Mouse (Mus musculus) adrenal gland, adult 18-20 months (tissue): ENCODE data around the gene Orc1. TPM values are rescaled to one million over a fixed set of nuclear protein-coding genes. Genes with fewer than 3 reads are reported as not detected.

Experiments
- DNase-seq, 2 experiments: peaks; one replicate each; pipeline ENCODE4 v3.0.0; 2021 to 2022; ENCODE audit warnings: low spot score in 2 of 2
- long read RNA-seq, 2 experiments: library from polyadenylated mRNA; stranded (forward); transcript quantifications; one replicate each; pipeline ENCODE4 v2.0.0; 2021
- total RNA-seq, 2 experiments: library from RNA; stranded (reverse); gene quantifications; 1 replicate in 1 of 2; 2 replicates in 1 of 2; pipeline ENCODE4 v1.2.3; 2021

Orc1 gene
- under 1 TPM; 0.10 to 0.29 TPM for total RNA-seq
- long read RNA-seq, experiment 1, result 0 reads
- long read RNA-seq, experiment 2, result 0 reads

- DNase-seq, result peak; percentile 96 to 98
Observed at GRCm38 (mm10) chr4:108578840-108579742, at the start of gene Orc1, which contains the start of gene Prpf38a. Gene Orc1, plus strand, starts transcription at chr4:108579423. Gene Prpf38a, minus strand, starts transcription at chr4:108579336.

DNA sequence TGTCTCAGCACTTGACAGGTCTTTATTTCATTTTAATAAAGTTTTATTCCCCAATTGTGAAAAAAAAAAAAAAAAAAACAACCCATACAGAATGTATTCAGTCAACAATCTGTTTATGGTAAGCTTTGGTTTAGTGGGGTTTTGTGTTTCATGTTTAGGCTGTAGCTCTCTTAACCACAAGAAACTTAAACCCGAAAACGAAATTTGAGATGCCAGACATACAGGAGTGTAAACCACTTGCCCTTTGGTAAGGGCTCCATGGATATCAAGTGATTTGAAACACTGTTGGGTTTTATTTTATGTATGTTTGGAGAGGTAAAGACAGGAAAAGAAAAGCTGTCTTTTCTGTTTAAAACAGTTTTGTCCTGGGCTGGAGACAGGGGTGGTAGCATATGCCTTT lies 39.5 kb upstream of the Orc1 start:
- DNase-seq, result no peak

DNA sequence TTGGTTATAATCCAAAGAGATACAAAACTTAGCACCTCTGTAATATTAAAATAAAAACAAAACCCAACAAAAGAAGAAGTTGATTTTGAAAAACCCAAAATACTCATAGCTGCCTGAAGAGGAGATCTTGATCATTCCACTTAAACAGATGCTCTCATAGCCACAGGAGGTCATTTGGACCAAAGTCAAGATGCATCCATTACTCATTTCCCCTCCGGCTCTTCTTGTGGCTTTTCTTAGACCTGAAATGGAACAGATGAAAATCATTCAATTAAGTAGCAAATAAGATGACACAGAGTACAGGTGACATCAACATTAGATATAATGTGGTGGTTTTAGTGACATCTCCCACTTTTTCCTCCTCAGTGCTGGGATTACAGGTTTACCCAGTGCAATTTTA lies 14.2 kb upstream of the Orc1 start:
- DNase-seq, result no peak

DNA sequence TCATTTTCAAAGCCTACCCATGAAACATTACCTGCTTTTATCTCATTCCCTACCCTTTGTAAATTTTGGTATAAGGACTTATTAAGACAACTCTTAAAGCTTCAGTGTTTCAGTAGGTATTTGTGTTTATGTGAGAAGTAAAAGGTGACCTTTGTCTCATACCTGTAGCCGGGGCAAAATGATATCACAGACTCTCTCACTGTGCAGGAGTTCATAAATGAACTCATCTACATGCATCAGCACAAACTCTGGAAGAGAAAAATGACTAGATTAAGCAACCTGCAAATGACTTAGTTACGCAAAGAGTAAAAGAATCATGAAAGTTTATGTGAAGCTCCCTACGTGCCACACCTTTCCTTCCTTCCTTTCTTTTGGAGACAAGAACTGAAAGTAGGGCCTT lies 6.6 kb upstream of the Orc1 start:
- no peak for DNase-seq

GRCm38 (mm10) chr4:108579743-108580411 lies 654 bp downstream of the Orc1 start:
- no peak for DNase-seq

DNA sequence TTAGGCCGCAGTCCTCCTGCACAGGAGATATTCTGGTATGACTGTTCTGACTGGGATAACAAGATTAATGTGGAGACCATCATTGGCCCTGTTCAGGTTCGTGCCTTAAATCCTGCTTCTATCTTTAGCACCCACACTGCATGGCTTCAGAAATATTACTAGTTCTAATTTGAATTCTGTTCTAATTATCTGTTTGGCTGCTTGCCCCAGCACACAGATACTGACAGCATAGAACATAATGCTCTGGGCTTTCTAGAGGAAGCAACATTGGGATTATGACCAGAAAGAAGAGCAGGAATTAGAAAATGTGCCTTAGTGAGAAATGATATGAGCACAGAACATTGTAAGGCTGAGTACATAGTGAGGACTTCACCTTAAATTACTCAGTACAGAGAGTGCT lies 14.2 kb downstream of the Orc1 start:
- no peak for DNase-seq

GRCm38 (mm10) chr4:108595785-108596184 lies 16.6 kb downstream of the Orc1 start:
- no peak for DNase-seq

DNA sequence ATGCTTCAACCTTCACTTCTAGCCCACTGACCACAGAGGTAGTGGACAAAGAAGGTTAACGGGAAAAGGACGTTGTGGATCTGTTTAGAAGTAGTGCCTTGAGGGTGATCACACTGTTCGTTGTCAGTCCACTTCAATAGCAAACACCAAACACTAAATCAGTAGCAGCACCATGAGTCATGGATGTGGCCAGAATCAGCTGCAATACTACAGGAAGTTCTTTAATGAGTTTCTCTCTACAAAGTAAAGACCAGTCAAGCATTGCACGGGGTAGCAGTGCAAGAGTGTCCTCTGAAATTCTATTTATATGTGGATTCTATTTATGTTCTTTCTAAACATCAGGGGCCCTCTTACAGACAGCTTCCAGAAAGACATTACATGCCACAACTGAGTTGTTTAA lies 19.1 kb downstream of the Orc1 start:
- DNase-seq, result no peak

DNA sequence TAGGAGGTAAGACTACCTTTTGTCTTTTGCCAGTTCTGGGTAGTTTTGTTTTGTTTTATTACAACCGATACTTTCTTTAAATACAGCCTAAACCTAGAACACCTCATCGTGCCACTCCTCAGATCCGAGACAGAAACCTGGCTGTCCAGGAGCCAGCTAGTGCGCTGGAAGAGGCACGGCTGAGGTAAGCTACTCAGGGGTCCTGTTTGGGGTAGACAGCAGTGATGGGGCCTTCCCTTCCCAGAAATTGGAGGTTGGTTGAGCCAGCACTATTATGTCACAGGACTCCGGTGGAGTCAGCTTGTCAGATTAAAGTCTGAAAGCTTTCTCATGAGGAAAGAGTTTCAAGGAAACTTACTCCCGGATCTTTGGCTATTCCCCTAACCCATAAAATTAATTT lies 22.6 kb downstream of the Orc1 start:
- no peak for DNase-seq

- no peak for DNase-seq
Observed at GRCm38 (mm10) chr4:108608651-108609050, 29.4 kb downstream of the Orc1 start.

DNA sequence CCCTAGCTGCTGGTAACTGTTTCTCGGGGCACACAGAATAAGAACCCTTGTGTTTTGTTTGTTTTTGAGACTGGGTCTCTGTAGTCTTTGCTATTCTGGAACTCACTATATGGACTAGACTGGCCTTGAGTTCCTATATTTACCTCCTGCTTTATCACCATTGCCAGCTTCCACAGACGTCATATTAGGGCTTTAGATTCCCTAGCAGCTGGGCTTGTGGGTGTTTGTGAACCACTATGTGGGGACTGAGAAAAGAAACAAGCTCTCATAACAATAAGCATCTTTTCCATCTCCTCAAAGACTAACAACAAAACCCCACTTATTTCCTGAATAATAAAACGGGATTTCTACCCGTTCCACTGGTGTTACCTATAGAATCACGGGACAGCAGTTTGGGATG lies 31.7 kb downstream of the Orc1 start:
- no peak for DNase-seq

DNA sequence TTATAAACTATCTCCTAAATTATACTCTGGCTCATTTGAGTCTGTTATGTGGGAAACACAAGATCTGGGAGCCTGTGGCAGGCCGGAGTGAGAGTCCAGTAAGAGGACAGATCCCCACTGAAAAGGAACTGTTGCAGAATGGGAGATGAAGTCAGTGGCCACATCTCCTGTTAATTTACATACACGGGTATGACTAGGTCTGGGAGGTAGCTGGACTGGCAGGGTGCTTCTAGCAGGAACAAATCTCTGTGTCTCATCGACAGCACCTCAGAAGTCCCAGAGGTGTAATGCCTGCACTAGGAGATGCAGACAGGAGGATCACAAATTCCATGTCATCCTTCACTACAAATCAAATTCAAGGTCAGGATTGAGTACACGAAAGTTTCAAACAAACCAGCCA lies 39.4 kb downstream of the Orc1 start:
- no peak for DNase-seq

GRCm38 (mm10) chr4:108619165-108619564 lies 39.9 kb downstream of the Orc1 start:
- DNase-seq, result no peak

DNA sequence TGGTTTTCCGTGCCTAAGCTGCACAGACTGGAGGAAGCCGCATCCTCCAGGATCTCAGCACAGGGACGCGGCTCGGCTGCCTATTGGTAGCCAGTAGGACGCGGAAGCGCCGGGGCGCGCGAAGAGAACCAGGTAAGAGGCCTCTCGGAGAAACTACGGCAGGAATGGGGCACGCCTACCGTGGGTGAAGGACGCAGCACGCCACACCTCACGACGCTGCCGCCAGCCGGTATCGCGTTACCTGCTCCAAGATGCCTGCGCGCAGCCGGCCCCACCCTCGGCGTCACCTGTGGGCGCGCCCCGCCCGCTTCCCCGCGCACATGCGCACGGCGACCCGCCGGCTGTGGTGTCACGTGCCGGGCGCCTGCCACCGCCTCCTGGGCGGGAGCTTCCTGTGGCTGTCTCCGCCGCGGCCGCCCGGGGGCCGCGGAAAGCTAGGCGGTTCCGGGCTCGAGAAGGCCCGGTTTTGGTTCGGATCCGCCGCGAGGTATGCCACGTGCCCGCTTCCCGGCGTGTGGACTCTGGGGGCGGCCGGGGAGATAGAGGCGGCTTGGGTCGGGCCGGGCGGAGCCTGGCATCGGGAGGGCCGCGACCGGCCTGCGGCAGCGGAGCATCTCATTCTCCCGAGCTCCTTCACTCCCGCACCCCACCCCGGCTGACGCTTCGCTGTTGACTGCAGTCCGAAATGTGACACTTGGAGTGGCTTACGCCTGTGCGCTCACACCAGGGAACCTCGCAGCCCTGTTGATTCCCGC lies 40.5 kb downstream of the Orc1 start, which contains the start of gene Cc2d1b:
Gene Cc2d1b (plus strand): TSS at position 354 of the 755 bp plus-strand sequence.
- DNase-seq, result peak; percentile 87 to 88

- no peak for DNase-seq
Observed at GRCm38 (mm10) chr4:108620536-108620935, 41.3 kb downstream of the Orc1 start.

DNA sequence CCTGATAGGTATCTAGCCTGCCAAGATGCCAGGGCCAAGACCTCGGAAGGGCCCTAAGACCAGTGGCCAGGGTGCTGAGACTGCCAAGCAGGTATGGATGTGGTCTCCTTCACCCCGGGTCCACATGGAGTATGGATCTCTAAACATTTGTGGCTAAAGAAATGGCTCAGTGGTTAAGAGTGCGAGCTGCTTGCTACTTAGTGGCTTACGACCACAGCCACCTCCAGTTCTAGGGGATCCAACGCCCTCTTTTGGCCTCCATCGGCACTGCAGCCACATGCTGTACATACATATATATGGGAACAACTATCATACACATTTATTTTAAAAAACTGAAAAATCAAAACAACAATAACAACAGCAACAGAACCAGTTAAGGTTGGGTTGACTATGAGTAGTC lies 42.3 kb downstream of the Orc1 start:
- no peak for DNase-seq

- DNase-seq, result no peak
Observed at GRCm38 (mm10) chr4:108627066-108627465, 47.8 kb downstream of the Orc1 start.

GRCm38 (mm10) chr4:108629363-108629880 lies 50.2 kb downstream of the Orc1 start:
- peak in 1 of 2 experiments; percentile 35 for DNase-seq

GRCm38 (mm10) chr4:108630096-108630495 lies 50.9 kb downstream of the Orc1 start:
- no peak for DNase-seq

GRCm38 (mm10) chr4:108631616-108632015 lies 52.4 kb downstream of the Orc1 start:
- no peak for DNase-seq

- DNase-seq, result no peak
Observed at GRCm38 (mm10) chr4:108633703-108634102, 54.5 kb downstream of the Orc1 start.
